Mouse (Mus musculus) ES-Bruce4 (cell line): ENCODE measurements around the gene Wwc2.

Source experiments
- CTCF ChIP-seq: IDR thresholded peaks from one replicate; pipeline ENCODE4 v1.8.1; 2011; ENCODE audit warnings: low read depth, low read length
- EP300 ChIP-seq: IDR thresholded peaks from 2 replicates; pipeline ENCODE4 v1.6.1; 2011; ENCODE audit warnings: low read depth, low read length; ENCODE audit not compliant: insufficient read depth
- POLR2A ChIP-seq: IDR thresholded peaks from one replicate; pipeline ENCODE4 v1.8.1; 2011; ENCODE audit warnings: low read length; ENCODE audit not compliant: insufficient read depth

- no peak for TF ChIP-seq CTCF
- TF ChIP-seq POLR2A, result no peak
- TF ChIP-seq EP300, result no peak
These were observed 42.8 kb downstream of the Wwc2 start for GRCm38 (mm10) chr8:47947672-47948618.
